Mouse (Mus musculus) heart, adult 11 months (tissue): ENCODE data around the gene Gm38655.
A peak's percentile ranks its signal among the peaks of the same experiment; 100 is the strongest.
"Not testable (repeated sequence)": the region's sequence is repeated elsewhere in the genome, so short reads cannot be mapped to it uniquely, and the experiment has no call there.

Source experiments
- DNase-seq: peaks from one replicate; pipeline ENCODE4 v3.0.0; 2022

The Gm38655 gene

DNA sequence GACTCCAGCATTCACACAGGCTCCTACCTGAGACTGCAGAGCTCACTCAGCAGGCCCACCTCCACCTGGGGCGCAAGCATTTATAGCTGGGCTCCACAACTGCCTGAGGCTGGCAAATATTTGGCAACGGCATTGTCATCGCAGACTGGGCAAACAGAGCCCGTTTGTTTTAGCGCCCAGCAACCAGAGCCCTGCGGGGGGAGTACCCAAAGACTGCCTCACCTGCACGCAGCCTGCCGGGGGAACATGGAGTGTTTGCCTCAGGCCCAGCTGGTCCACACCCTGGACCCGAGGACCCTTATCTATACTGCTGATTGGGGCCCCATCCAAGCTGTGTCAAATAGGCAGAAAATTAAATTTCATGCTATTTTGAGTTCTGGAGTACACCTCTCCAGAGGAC is at the start of gene Gm38655:
Gm38655 (minus strand) TSS at position 61 of the 400 bp plus-strand sequence.
- DNase-seq = no peak

DNA sequence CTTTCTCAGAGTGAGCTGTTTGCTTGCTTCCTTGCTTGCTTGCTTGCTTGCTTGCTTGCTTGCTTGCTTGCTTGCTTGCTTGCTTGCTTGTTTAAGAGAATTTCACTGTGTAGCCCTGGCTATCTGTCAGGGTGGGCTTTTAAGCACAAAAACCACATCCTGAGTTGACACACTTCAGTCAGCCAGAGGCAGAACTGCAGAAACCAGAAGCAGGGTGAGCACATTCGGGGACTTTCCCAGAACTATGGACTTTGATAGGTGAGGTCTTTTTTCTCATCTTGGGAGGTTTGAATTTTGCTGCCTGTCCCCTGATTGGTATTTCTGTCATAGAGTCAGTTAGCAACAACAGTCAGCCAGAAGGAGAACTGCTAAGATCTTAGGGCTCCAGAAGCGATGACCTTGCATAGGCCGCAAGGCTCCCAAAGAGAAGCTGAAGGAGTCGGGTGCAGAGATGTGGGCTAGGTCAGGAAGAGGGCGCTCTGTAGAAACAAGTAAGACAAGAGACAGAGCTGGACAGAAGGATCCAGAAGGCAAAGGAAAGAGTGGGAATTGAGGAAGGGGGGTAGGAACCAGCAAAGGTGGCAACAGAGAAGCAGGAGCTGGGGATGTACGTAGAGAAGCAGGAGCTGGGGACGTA is 49.4 kb upstream of the Gm38655 start:
- no peak for DNase-seq

DNA sequence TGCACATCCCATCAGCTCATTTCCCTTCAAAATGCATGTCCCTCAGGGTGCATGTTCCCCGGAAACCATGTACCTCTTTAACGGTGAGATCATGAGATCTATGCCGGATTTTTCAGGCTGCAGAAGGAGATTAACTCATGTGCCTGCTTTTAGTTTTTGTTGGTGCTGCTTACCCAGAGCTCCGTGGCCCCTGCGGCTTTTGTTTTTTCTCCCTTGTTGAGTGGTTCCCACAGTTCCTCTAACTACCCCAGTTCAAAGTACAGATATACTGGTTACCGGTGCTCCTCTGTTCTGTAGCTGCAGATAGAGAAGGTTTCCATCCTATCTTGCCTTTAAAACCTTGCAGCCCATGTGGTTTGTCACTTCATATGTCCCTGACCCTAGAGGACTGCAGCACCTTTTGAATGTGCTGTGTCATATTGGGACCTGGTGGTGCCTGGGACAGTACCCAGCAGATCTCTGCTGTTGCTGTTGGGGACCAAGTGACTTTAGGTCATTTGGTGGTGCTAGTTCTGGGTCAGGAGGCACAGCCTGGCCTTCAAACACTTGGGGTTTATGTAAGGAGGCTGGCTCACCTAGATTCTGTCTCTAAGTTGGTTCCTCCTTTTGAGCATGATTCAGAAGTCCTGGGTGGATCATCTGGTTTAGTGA is 47.8 kb upstream of the Gm38655 start:
- DNase-seq = no peak

DNA sequence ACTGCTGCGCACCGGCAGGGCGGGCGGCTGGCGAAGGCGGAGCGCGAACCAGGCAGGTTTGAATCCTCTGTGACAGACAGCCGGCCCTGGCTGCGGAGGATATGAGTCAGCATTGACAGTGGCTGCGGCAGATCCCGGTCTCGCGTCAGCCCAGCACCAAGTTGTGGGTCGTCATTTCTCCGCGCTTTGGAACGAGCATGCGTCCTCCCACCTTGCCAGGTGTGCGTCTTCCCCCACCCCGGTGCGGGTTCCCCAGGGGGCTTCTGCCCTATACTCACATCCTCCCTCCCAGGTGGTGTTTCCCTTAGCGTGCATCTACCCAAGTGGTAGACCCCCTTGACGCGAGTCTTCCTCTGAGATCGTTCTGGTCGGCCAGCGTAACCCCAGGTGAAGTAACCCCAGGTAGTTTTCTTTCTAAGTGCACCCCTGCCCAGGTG is 47.3 kb upstream of the Gm38655 start:
- DNase-seq = not testable (repeated sequence)

- peak; percentile 92 for DNase-seq
Observed at GRCm38 (mm10) chr17:25221821-25222503, 46.7 kb upstream of the Gm38655 start.

DNA sequence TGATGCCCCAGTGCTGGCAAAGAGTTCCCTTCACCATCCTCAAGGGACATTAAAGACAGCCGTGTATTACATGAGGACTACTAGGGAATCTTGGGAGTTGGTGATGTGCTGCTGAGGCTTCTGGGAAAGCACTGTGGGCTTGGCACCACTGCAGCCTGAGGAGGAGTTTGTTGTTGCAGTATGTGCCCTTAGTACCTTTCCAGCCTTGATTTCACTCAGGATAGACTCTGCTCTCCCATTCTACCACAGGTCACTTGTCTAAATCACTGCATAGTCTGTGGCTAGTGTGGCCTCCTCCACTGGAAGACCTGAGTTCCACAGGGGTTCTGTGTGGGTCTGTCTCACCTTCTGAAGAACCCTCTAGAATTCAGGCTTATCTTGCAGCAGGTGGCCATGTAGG is 45.5 kb upstream of the Gm38655 start:
- DNase-seq = peak; percentile 79

- peak; percentile 84 for DNase-seq
Observed at GRCm38 (mm10) chr17:25219492-25220295, 44.4 kb upstream of the Gm38655 start.

DNA sequence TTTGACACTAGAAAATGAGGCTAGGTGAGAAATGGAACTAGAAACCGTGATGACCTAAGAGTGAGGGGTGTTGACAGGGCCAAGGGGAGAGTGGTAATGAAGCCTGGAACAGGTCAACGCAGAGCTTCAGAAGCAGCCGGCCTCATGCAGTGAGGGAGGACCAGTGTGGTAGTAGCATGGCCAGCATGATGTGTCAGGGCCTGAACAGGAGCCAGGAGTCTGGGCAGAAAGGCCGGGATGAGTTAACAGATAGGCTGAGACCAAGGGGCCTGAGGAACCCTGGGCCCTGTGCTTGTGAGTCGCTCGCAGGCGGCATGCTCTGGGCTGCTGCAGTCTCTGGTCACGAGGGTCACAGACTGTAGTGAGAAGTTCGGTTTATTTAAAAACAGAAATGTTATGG is 43.7 kb upstream of the Gm38655 start:
- peak; percentile 87 for DNase-seq

DNA sequence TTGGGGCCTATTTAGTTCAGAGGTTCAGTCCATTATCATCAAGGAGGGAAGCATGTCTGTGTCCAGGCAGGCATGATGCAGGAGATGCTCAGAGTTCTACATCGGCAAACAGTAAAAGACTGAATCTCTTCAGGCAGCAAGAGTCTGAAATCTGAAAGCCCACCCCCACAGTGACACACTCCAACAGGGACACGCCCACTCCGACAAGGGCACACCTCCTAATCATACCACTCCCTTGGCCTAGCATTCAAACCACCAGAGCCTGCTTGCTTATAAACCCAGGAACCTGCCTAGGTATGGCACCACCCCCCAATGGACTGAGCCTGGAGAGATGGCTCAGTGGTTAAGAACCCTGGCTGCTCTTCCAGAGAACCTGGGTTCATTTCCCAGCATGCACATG is 40.2 kb upstream of the Gm38655 start:
- DNase-seq = no peak

- peak; percentile 86 for DNase-seq
Observed at GRCm38 (mm10) chr17:25211705-25212104, 36.4 kb upstream of the Gm38655 start.

GRCm38 (mm10) chr17:25210680-25211466 is 35.6 kb upstream of the Gm38655 start:
- DNase-seq = peak; percentile 96

GRCm38 (mm10) chr17:25210006-25210405 is 34.7 kb upstream of the Gm38655 start:
- DNase-seq = no peak

- no peak for DNase-seq
Observed at GRCm38 (mm10) chr17:25202401-25202800, 27.1 kb upstream of the Gm38655 start.

DNA sequence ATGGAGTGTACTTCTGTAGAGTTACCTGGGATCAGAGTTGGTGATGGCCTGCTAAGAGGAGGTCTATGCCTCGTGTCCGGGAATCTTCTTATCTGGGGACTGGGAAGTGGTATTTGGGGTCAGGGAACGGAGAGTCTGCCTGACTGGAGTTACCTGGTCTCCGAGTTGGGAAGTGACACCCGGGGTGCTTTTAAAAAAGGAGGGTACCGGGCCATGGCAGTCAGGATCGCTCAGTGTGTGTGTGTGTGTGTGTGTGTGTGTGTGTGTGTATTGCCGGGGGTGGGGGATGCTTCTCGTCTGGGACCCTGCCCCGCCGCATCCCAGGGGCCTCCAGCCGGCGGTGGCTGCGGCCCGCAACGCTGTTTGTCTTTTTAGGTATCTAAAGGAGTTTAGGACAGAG is 13.8 kb upstream of the Gm38655 start:
- peak; percentile 91 for DNase-seq

GRCm38 (mm10) chr17:25188150-25189031 is 13.1 kb upstream of the Gm38655 start, which contains the start of gene Unkl:
TSS of gene Unkl (plus strand) at chr17:25188397.
- DNase-seq = peak; percentile 98

DNA sequence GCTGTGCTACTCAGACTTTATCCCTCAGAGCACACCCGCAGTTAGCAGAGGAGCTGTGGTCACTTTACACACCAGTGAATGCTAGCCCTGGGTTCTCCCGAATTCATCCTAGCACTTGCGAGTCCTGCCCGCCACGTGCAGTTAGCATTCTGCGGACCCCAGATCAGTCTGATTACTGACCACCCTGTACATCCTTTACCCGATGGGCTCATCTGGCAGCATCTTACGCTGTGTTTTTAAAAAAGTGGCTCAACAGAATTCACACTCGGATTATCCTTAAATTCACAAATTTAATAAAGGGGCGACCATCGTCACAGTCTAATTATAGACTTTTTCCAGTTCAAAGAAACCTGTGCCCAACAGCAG is 12.5 kb upstream of the Gm38655 start:
- DNase-seq = no peak

DNA sequence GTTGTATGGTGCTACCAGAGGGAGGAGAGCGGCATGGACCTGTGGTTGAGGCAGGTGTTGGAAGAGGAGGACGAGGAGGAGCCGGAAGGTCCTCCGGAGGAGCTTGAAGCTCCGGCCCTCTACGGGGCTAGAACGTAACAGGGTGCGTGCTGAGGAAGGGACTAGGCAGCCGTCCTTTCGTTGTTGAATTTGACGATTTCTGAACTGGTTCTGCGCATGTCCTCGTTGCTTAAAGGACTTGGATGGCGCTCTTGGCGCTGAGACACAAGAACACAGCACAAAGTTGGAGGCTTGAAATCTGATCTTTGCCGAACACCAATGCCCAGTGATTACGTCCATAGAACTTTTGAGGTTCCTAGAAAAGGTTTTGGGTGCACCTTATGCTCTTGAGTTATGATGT is 9.7 kb upstream of the Gm38655 start:
- no peak for DNase-seq

- peak; percentile 99 for DNase-seq
Observed at GRCm38 (mm10) chr17:25184129-25184691, 8.9 kb upstream of the Gm38655 start, which contains the start of gene BC003965. TSS of gene BC003965 (plus strand) at chr17:25184554.

GRCm38 (mm10) chr17:25183232-25183631 is 8.0 kb upstream of the Gm38655 start:
- no peak for DNase-seq

GRCm38 (mm10) chr17:25172558-25172957 is 2.7 kb downstream of the Gm38655 start:
- no peak for DNase-seq

DNA sequence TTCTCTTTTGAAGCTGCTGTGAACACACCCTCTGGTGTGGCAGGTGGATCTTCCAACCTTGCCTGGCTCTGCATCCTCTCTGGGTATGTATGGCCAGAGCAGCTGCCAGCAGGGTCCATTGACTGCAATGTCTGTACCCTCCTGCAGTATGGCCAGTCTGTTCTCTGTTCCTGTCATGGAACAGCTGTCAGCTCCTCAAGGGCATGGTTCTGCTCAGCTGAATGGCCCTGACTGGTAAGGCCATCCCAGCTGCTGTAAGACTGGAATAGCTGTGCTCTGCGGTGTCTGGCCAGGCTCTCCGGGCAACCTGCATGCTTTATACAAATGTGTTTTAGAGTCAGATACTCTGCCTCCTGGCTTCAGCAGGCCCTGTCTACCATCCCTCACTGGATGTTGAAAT is 5.6 kb downstream of the Gm38655 start:
- DNase-seq = no peak
